Mouse (Mus musculus): Measurements from ENCODE around the gene Fitm1. TPM values are rescaled to one million over a fixed set of nuclear protein-coding genes. Genes with fewer than 3 reads are reported as not detected.

Fitm1 gene
- total RNA-seq, 2 experiments from 2014 or later = not detected

DNA sequence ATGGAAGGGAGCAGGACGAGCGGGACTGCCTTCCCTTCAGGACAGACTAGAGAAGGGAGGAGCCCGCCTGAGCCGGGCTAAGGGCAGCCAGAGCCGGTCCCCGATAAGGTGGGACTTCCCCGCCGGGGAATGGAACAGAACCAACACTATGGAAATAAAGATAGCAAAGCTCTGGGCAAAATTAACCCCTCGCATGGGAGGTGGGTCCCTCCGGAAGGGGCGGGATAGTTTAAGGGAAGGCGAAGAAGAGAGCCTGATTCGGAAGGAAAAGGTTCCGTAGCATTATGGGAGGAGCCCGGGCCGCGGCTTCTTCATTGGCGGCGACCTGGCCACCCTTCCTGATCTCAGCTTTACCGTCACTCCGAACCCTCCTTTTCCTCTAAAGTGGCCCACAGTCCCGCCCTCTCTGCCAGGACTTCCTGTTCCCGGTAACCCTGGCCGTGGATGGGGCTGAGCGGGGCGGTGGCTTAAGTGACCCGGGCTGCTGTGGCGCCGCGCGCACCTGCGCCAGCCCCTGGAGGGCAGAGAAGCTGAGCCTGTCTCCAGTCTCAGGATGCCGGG, 16.0 kb downstream of the Fitm1 start, which contains the start of gene Rnf31:
Rnf31 (plus strand) TSS at position 378 of the 561 bp plus-strand sequence.
- DNase-seq (ENCODE audit: extremely low spot score in 1 of 2, low spot score in 1 of 2) = peak in 1 of 2 experiments; percentile 74

DNA sequence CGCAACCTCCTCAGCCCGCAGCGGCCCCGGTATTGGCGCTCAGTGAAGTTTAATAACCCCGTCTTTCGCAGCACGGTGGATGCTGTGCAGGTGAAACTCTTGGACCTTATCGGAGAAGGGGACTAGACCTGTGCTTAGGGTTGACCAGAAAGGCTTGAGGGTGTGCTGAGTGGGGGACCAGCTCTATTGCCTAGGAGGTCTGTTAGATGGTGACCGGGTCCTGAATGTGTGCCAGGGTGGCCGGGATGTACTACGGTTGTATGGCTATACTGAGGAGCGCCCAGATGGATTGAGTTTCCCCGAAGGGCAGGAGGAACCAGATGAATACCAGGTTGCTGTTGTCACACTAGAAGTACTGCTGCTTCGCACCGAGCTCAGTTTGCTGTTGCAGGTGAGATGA, 16.8 kb downstream of the Fitm1 start:
- no peak for DNase-seq (ENCODE audit: extremely low spot score in 1 of 2, low spot score in 1 of 2)

DNA sequence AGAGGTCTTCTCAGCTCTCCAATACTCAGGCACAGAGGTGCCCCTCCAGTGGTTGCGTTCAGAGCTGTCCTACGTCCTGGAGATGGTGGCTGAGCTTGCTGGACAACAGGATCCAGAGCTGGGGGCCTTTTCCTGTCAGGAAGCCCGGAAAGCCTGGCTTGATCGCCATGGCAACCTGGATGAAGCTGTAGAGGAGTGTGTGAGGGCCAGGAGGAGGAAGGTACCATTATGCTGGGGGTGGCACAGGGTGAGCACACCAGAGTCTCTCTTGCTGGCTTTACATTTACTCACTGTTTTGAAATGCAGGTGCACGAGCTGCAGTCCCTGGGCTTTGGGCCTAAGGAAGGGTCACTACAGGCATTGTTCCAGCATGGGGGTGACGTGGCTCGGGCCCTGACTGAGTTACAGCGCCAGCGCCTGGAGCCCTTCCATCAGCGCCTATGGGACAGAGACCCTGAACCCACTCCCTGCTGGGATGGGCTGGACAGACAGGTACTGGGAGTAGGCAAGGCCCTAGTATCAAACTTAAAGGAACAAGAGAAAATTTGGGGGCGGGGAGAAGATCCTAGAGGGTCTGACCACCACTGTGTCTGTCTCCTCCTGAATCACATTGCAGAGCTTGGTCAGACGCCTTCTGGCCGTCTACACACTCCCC, 20.7 kb downstream of the Fitm1 start:
- DNase-seq (ENCODE audit: extremely low spot score in 1 of 2, low spot score in 1 of 2) = no peak

DNA sequence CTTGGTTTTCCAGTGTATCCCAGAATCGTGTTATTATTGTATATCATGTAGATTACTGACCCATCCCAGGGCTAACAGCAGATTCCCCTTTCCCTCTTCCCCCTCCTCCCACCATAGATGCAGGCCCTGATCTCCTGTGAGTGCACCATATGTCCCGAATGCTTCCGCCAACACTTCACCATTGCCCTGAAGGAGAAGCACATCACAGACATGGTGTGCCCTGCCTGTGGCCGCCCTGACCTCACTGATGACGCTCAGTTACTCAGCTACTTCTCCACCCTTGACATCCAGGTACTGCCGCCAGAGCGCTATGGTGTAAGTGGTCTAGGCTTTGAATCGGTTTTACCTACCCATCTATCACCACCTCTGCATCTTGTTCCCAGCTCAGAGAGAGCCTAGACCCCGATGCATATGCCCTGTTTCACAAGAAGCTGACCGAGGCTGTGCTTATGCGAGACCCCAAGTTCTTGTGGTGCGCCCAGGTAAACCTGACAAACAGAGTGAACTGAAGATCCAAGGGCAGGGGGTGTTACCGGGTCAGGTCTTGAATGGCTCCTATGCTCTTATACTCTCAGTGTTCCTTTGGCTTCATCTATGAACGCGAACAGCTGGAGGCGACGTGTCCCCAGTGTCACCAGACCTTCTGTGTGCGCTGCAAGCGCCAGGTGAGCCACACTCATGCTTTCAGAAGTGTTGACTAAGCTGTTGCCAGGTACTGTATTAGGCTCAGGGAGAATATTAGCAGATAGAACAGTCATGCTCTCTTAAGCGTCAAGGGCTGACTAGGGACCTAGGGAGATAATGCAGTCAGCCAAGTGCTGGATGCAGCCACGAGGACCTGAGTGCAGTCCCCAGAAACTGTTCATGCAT, 23.3 kb downstream of the Fitm1 start:
- no peak for DNase-seq (ENCODE audit: extremely low spot score in 1 of 2, low spot score in 1 of 2)

DNA sequence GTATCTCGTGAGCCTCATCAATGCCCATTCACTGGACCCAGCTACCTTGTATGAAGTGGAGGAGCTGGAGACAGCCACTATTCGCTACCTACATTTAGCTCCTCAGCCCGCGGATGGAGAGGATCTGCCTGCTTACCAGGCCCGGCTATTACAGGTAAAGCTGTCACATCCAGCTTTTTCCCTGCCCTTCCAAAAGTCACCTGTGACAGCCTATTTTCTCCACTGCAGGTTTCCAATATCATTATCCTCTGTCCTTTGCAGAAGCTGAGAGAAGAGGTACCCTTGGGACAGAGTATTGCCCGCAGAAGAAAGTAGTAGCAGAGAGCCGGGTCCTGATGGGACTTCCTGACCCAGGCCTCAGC, 27.8 kb downstream of the Fitm1 start, which contains the start of gene Irf9:
Irf9 (plus strand) TSS at position 301 of the 362 bp plus-strand sequence.
- no peak for DNase-seq (ENCODE audit: extremely low spot score in 1 of 2, low spot score in 1 of 2)

DNA sequence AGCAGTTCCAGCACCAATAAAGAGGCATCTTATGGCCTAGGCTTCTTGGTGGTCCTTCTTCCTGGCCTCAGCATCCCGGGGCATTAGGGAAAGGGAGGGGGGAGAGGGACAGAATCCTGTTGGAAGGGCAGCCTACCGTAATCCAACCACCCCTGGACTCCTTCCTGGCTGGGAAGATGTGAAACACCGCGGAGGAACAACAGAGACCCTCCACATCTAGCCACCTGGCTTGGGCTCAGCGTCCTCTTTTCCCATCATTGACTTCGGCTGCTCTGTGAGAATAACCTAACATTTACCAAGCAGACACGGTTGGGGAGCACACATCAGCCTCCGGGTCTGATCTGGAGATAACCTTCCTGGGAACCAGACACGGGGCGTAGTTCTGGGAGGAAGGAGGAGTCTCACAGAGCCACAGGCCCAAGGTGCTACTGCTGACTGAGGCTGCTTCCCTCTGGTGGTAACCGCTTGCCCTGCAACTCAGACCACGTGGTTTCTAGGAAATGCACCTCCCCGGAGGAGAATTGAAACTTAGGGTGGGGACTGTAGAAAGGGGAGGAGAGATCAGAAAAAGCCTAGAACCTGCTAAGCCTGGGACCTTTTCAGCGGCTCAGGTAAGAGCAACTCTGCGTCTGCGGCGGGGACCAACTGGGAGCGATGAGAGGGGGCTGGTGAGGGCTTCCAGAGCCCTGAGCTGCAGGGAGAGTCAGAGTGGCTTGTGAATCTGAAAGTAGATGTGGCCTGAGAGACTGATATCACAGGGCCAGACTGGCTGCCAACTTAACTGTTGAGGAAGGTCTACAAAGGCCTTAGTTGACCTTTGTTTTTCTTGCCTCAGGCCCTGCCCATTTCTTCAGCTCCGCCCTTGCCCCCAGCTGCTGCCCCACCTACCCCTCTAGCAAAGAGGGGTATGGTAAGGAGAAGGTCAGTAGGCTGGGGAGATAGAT, 28.5 kb downstream of the Fitm1 start:
- peak; percentile 68 to 75 for DNase-seq (ENCODE audit: extremely low spot score in 1 of 2, low spot score in 1 of 2)

DNA sequence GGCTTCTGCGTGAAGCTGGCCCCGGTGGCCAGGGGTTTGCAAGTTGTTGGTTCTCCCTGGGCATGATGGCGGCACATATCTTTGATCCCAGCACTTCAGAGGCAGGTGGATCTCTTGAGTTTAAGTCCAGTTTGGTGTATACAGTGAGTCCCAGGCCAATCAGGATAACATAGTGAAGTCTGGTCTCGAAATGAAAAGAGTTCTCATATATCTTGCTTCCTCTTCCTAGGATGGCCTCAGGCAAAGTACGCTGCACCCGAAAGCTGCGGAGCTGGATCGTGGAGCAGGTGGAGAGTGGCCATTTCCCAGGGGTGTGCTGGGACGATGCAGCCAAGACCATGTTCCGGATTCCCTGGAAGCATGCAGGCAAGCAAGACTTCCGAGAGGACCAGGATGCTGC, 29.4 kb downstream of the Fitm1 start:
- no peak for DNase-seq (ENCODE audit: extremely low spot score in 1 of 2, low spot score in 1 of 2)

DNA sequence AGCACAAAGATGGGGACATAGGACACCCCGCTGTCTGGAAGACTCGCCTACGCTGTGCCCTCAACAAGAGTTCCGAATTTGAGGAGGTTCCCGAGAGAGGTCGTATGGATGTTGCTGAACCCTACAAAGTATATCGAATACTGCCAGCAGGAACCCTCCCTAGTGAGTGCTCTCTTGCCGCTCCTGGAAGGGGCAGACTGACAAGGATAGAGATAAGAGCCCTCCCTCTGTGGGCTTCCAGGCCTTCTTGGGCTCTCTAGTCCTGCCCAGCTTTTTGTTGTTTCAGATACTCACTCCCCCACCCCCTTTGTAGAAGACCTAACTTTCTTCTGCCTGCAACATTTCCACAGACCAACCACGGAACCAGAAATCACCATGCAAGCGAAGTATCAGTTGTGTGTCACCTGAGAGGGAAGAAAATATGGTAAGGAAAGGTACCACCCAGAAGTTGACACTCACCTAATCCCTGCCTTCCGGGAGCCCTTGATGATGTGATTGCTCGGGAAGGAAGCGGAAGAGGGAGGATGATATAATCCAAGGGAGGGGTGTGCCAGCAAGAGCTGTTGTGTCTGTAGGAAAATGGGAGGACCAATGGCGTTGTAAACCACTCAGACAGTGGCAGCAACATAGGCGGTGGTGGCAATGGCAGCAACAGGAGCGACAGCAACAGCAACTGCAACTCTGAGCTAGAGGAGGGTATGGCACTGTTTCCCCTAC, 30.5 kb downstream of the Fitm1 start:
- DNase-seq (ENCODE audit: extremely low spot score in 1 of 2, low spot score in 1 of 2) = no peak

DNA sequence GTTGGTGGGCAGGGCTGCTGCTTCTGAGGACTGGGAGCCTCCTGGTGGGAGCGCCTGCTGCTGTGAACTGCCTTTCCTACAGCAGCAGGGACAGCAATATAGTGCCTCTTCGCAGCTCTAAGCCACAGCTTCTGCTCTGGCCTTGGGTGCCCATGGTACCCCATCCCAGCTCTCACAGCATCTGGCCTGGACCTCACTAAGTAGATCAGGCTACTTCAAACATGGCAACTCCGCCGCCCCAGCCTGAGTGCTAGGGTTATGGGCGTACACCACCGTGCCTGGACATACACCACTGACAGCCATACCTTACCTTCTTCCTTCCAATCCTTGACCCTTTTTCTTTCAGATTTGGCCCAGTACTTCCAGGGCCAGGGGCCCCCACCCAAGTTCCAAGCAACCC, 32.9 kb downstream of the Fitm1 start:
- DNase-seq (ENCODE audit: extremely low spot score in 1 of 2, low spot score in 1 of 2) = no peak

DNA sequence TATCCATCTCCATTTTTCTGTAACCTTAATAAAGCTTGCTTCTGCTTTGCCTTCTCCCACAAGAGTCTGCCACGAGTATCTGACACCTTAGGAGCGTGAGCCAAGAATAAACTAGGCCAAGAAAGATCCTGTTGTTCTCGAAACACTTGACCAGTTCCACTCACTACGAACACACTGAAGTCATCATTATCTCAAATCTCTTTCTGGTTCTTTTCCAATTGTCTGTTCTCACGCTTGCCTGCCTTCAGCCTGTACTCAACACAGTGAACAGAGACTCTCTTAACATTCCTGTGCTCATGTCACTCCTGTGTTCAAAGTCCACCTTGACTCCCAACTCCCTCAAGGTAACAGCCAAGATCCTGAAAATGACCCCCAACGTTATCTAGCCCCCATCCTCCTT, 37.9 kb downstream of the Fitm1 start:
- no peak for DNase-seq (ENCODE audit: extremely low spot score in 1 of 2, low spot score in 1 of 2)

DNA sequence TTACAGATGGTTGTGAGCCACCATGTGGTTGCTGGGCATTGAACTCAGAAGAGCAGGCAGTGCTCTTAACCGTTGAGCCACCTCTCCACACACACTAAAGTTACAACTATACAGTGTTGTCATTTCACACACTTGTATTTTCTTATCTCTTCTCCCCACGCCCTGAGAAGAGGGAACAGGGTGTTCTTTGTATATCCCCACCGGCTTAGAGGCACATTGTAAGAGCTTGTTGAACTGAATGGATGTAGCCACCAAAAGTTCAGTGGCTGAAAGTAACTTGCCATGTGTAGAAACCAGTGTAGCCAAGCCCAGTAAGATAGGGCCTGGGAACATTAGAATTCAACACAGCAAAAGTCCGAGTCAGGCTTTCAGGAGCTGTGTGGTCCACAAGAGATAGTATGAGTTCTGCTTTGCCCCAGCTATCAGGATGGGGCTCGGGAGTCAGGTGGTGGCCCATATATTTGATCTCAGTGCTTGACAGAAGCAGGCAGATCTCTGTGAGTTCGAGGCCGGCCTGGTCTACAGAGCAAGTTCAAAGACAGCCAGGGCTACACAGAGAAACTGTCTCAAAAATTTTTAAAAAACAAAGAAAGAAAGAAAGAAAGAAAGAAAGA, 39.3 kb downstream of the Fitm1 start:
- no peak for DNase-seq (ENCODE audit: extremely low spot score in 1 of 2, low spot score in 1 of 2)

DNA sequence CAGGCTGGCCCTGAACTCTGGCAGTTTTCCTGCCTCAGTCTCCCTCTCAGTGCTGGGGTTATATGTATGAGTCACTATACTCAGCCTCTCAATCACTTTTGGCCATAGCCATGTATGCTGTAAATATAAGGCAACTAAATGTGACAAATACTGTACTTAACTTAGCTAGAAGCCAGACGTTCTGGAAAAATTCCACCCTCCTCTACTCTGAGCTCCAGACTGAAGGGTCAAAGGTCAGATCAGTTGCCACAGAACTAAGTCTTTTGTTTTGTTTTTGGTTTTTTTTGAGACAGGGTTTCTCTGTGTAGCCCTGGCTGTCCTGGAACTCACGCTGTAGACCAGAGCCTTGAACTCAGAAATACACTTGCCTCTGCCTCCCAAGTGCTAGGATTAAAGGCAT, 40.5 kb downstream of the Fitm1 start:
- no peak for DNase-seq (ENCODE audit: extremely low spot score in 1 of 2, low spot score in 1 of 2)

DNA sequence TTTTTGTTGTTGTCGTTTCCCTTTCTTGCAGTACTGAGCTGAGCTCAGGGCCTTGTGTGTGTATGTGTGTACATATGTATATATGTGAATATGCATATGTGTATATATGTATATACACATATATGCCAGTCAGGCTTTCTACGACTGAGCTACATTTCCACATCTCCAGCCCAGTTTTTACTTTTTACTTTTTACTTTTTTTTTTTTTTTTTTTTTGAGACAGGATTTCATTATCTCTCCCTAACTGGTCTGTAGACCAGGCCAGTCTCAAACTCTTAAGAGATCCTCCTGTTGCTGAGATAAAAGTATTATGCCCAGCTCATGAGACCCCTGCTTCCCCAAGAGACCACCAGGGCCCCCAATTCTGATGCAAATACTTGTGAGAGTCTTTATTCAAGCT, 41.4 kb downstream of the Fitm1 start:
- no peak for DNase-seq (ENCODE audit: extremely low spot score in 1 of 2, low spot score in 1 of 2)

DNA sequence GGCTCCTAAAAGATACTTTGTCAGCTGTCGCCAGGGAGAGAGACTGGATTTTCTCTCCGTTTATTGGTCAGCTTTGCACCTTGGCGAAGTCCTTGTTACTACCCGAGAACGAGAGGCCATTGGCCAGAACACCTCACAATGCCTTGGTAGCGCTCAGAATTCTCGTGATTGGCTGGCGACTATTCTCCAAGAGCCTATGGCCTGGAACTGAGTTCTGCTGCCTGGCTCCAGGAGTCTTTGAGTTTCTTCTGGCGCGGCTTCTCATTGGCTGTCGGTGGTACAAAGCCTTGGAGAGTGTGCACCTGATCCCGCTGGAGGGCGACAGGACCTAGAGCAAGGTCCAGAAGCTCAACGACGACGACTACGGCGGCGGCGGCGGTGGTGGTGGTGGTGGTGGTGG, 42.4 kb downstream of the Fitm1 start, which contains the start of gene Rec8:
Rec8 (plus strand) TSS at position 216 of the 400 bp plus-strand sequence.
- DNase-seq (ENCODE audit: extremely low spot score in 1 of 2, low spot score in 1 of 2) = no peak

DNA sequence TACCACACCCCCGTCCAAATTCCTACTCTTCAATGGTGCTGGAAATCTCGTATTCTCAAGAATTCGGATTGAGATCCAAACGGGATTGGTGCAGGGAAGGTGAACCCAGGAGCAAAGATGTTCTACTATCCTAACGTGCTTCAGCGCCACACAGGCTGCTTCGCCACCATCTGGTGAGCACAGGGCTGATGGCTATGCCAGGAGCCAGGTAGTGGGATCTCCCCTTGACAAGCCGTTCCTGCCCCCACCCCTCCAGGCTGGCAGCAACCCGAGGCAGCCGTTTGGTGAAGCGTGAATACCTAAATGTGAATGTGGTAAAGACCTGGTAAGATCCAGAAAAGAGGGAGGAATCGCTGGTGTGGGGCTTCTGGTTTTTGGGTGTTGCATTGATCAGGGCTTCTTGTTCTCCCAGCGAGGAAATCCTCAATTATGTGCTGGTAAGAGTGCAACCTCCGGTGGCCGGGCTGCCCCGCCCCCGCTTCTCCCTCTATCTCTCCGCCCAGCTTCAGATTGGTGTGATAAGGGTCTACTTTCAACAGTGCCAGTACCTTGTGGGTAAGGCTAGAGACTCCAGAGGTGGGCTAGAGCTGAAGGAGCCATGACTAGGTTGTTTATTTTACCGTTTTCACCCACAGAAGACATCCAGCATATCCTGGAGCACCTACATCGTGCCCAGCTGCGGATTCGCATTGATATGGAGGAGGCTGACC, 43.2 kb downstream of the Fitm1 start:
- no peak for DNase-seq (ENCODE audit: extremely low spot score in 1 of 2, low spot score in 1 of 2)

Data from layer of hippocampus, postnatal 25 days (tissue).